Mouse (Mus musculus) lung, postnatal 4 days (tissue): ENCODE data around the gene Rhoc.
A peak's percentile ranks its signal among the peaks of the same experiment; 100 is the strongest.

Experiments used
- DNase-seq, 2 experiments: peaks; one replicate each; pipeline ENCODE4 v3.0.0; 2021

Gene Rhoc

GRCm38 (mm10) chr3:104817481-104817990 lies 29.4 kb downstream of the Rhoc start:
- DNase-seq: peak; percentile 73 to 77

- DNase-seq: peak; percentile 77 to 88
These were observed 30.0 kb downstream of the Rhoc start, which contains the start of gene Mov10 for GRCm38 (mm10) chr3:104817991-104818748. TSS of gene Mov10 (minus strand) at chr3:104818563.

GRCm38 (mm10) chr3:104818749-104819134 lies 30.6 kb downstream of the Rhoc start:
- DNase-seq: no peak

GRCm38 (mm10) chr3:104820426-104820825 lies 32.3 kb downstream of the Rhoc start:
- DNase-seq: no peak

- no peak for DNase-seq
These were observed 34.2 kb downstream of the Rhoc start for GRCm38 (mm10) chr3:104822413-104822812.

- DNase-seq: no peak
These were observed 47.6 kb downstream of the Rhoc start for GRCm38 (mm10) chr3:104835797-104836196.

- no peak for DNase-seq
These were observed 52.9 kb downstream of the Rhoc start for GRCm38 (mm10) chr3:104841049-104841448.
